Mouse (Mus musculus): ENCODE results near the gene Ripk1.

DNA sequence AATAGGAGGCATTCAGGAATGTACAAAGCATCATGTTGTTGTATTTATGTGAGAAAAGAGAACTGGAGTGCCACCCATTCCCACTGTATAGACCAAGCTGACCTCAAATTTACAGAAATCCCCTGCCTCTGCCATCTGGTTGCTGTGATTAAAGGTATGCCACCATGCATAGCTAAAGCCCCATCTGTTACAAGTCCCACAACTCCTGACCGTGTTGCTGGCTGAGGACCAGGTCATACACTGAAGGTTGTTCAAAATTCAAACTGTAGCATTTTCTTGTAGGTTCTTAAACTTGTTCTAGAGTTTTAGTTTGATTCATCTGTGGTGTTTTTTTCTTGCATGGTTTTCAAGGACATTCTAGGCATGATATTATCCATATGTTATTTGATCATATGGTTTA is 16.4 kb downstream of the Ripk1 start:
- TF ChIP-seq CTCF (IDR thresholded peaks at IDR 0.05; ENCODE audit: control insufficient read depth, insufficient read depth, low read length) (no peak), POLR2A (IDR thresholded peaks at IDR 0.05; ENCODE audit: borderline replicate concordance, control insufficient read depth, low read depth, low read length) (no peak)

Data from bone marrow, adult 2 months (tissue).